Mouse (Mus musculus) liver, embryonic 11.5 days (tissue): ENCODE results near the gene Olfr373. TPM values are rescaled to one million over a fixed set of nuclear protein-coding genes. Genes with fewer than 3 reads are reported as not detected.
"Not testable (repeated sequence)": the region's sequence is repeated elsewhere in the genome, so short reads cannot be mapped to it uniquely, and the experiment has no call there.

Source experiments
- ATAC-seq: fragments of 200-750 bp; cut with Nextera tagmentation; replicated peaks from 2 replicates; pipeline ENCODE4 v1.8.0; 2017; ENCODE audit warnings: moderate number of reproducible peaks, mild to moderate bottlenecking, moderate TSS enrichment, moderate library complexity; ENCODE audit not compliant: low FRiP score
- DNase-seq: peaks from one replicate; pipeline ENCODE4 v3.0.0-alpha.2; 2017; ENCODE audit warnings: low spot score
- H3K27ac ChIP-seq: fragments of 300-500 bp; sonication (generic); 2 replicates; pipeline ENCODE4 v1.5.1; 2014; ENCODE audit warnings: mild to moderate bottlenecking, low read depth, low read length, control low read depth
- H3K27me3 ChIP-seq: fragments of 300-500 bp; sonication (generic); replicated peaks from 2 replicates; pipeline ENCODE4 v1.6.1; 2014; ENCODE audit warnings: low read length, mixed read lengths; ENCODE audit not compliant: control insufficient read depth, insufficient read depth
- H3K36me3 ChIP-seq: fragments of 300-500 bp; sonication (generic); 2 replicates; pipeline ENCODE4 v1.6.1; 2014; ENCODE audit warnings: mild to moderate bottlenecking, low read length, moderate library complexity, mixed read lengths; ENCODE audit not compliant: control insufficient read depth, insufficient read depth
- H3K4me1 ChIP-seq: fragments of 300-500 bp; sonication (generic); replicated peaks from 2 replicates; pipeline ENCODE4 v1.6.1; 2014; ENCODE audit warnings: low read length, mixed read lengths; ENCODE audit not compliant: control insufficient read depth, insufficient read depth
- H3K4me2 ChIP-seq: fragments of 300-500 bp; sonication (generic); 2 replicates; pipeline ENCODE4 v1.6.1; 2014; ENCODE audit warnings: mild to moderate bottlenecking, control low read depth, moderate library complexity
- H3K4me3 ChIP-seq: fragments of 300-500 bp; sonication (generic); 2 replicates; pipeline ENCODE4 v1.5.1; 2014; ENCODE audit warnings: low read depth, low read length, control low read depth
- H3K9ac ChIP-seq: fragments of 300-500 bp; sonication (generic); 2 replicates; pipeline ENCODE4 v1.6.1; 2014; ENCODE audit warnings: low read depth, low read length, control low read depth
- H3K9me3 ChIP-seq: fragments of 300-500 bp; sonication (generic); 2 replicates; pipeline ENCODE4 v1.6.1; 2016; ENCODE audit warnings: low read length, inconsistent platforms, mixed read lengths; ENCODE audit not compliant: control insufficient read depth
- WGBS: fragments of 180-500 bp; shearing (Covaris S2); extraction: QIAGEN DNeasy Blood & Tissue Kit; methylation state at CpG from one replicate; pipeline ENCODE4 v1.1.7; 2014; 5-methylcytosine and 5-hydroxymethylcytosine counted together
- polyA plus RNA-seq: library from polyadenylated mRNA; unstranded; fragments of >200 nt; fragmentation: Nextera tagmentation; extraction: Ambion mirVana; gene quantifications from 2 replicates; pipeline ENCODE4 v1.2.1, GENCODE M21; 2014

Gene Olfr373
- polyA plus RNA-seq, 1 experiment from 2014 or later, result not detected

- not testable (repeated sequence) for H3K27me3 ChIP-seq, H3K4me2 ChIP-seq, H3K36me3 ChIP-seq, H3K27ac ChIP-seq, DNase-seq, H3K9ac ChIP-seq, H3K9me3 ChIP-seq, H3K4me1 ChIP-seq, H3K4me3 ChIP-seq
- WGBS, result 53% methylated on average over 6 of the region's 7 CpGs
- ATAC-seq, result peak; percentile 54
Measured at GRCm38 (mm10) chr8:72099377-72100103, 16.6 kb downstream of the Olfr373 start.

- peaks cover 3% of the 10 kb centered on the region; the same call in 1 of the 2 replicates for H3K9me3 ChIP-seq
- no peaks in the 10 kb centered on the region for H3K27me3 ChIP-seq
- no peak overlapping the region for H3K4me2 ChIP-seq
- no peak overlapping the region for H3K9ac ChIP-seq
- H3K27ac ChIP-seq, result no peak overlapping the region
- H3K36me3 ChIP-seq, result no peaks in the 10 kb centered on the region
- DNase-seq, result no peak
- no peak overlapping the region for H3K4me3 ChIP-seq
- no peak for ATAC-seq
- H3K4me1 ChIP-seq, result no peaks in the 10 kb centered on the region
- WGBS, result 25% methylated on average over 4 of the region's 4 CpGs
Measured at GRCm38 (mm10) chr8:72105165-72105564, 22.2 kb downstream of the Olfr373 start.

GRCm38 (mm10) chr8:72106740-72107139 is 23.8 kb downstream of the Olfr373 start, which contains the start of gene Olfr374:
TSS of gene Olfr374 (plus strand) at chr8:72107040.
- peaks cover 3% of the 10 kb centered on the region; the same call in 1 of the 2 replicates for H3K9me3 ChIP-seq
- no peak within 1 kb of the TSS for H3K9ac ChIP-seq
- 82% methylated on average over 3 of the region's 3 CpGs for WGBS
- no peaks in the 10 kb centered on the region for H3K27me3 ChIP-seq
- no peak within 1 kb of the TSS for H3K4me2 ChIP-seq
- H3K27ac ChIP-seq, result no peak within 1 kb of the TSS
- ATAC-seq (no peak), DNase-seq (no peak)
- H3K4me1 ChIP-seq, result no peaks in the 10 kb centered on the region
- no peak within 1 kb of the TSS for H3K4me3 ChIP-seq
- H3K36me3 ChIP-seq, result no peaks in the 10 kb centered on the region

- DNase-seq (no peak), ATAC-seq (no peak)
- no peak overlapping the region for H3K27ac ChIP-seq
- no peaks in the 10 kb centered on the region for H3K4me1 ChIP-seq
- H3K9me3 ChIP-seq, result no peaks in the 10 kb centered on the region
- H3K36me3 ChIP-seq, result no peaks in the 10 kb centered on the region
- no peaks in the 10 kb centered on the region for H3K27me3 ChIP-seq
- WGBS, result 66% methylated on average over 6 of the region's 6 CpGs
- no peak overlapping the region for H3K4me2 ChIP-seq
- H3K4me3 ChIP-seq, result no peak overlapping the region
- no peak overlapping the region for H3K9ac ChIP-seq
Measured at GRCm38 (mm10) chr8:72110876-72111275, 27.9 kb downstream of the Olfr373 start.

DNA sequence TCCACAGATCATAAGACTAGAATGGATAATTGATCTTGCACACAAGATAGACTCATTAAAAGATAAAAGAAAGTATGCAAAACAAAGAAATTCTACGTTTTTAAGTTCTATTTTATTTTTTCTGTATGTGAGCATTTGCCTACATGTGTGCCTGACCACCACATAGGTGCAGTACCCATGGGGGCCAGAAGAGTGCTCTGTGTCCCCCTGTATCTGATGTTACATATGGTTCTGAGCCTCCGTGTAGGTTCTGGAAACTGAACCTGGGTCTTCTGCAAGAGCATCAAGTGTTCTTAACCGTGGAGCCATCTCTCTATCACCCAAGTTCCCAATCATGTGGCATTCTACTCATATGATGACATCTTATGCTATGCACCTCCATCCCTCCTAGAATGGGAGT is 29.5 kb downstream of the Olfr373 start:
- 65% methylated on average over 3 of the region's 3 CpGs for WGBS
- Histone ChIP-seq H3K4me3 (no peak overlapping the region), H3K9me3 (no peaks in the 10 kb centered on the region), H3K27me3 (no peaks in the 10 kb centered on the region), H3K27ac (no peak overlapping the region), H3K4me2 (no peak overlapping the region), H3K4me1 (no peaks in the 10 kb centered on the region), H3K9ac (no peak overlapping the region), H3K36me3 (no peaks in the 10 kb centered on the region)
- DNase-seq (no peak), ATAC-seq (no peak)

DNA sequence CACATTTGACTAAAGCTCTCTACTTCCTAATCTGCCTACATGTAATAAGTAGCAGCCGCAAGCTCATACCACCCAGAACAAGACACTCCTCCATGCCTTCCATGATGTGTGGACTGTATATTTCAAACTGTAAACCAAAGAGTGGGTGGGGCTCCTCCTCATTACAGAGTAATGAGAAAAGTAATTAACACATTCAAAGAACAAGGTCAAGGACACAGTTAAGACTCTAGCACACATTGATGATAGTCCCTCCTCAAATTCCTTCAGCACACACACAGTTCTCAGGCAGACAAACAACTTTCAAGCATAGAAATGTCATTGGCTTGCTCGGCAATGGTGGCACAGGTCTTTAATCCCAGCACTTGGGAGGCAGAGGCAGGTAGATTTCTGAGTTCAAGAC is 32.2 kb downstream of the Olfr373 start:
- Histone ChIP-seq H3K4me3 (no peak overlapping the region), H3K36me3 (no peaks in the 10 kb centered on the region), H3K4me1 (no peaks in the 10 kb centered on the region), H3K27me3 (no peaks in the 10 kb centered on the region), H3K27ac (no peak overlapping the region), H3K4me2 (no peak overlapping the region), H3K9me3 (no peaks in the 10 kb centered on the region), H3K9ac (no peak overlapping the region)
- ATAC-seq (no peak), DNase-seq (no peak)
- WGBS, result 89% methylated on average over 2 of the region's 2 CpGs

DNA sequence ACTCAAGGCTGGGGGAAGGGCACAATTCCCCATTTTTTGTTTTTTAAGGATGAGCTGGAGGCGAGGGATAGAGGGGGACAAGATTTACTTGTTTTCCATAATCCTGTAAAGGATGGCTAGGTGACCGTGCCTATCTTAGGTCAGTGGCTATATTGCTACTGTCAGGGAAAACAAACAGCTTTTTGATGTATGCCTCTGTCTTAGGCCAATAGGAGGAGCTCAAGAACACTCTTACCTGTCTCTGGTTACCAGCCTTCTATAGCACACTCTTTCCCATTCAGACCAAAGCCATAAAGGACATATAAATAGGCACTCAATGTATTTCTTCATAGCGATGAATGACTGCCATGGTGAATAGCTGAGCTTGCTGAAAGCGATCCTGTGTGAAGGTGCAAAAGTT is 35.6 kb downstream of the Olfr373 start:
- ATAC-seq (no peak), DNase-seq (no peak)
- 48% methylated on average over 4 of the region's 4 CpGs for WGBS
- Histone ChIP-seq H3K9ac (no peak overlapping the region), H3K27ac (no peak overlapping the region), H3K4me3 (no peak overlapping the region), H3K36me3 (no peaks in the 10 kb centered on the region), H3K27me3 (no peaks in the 10 kb centered on the region), H3K4me1 (no peaks in the 10 kb centered on the region), H3K4me2 (no peak overlapping the region), H3K9me3 (no peaks in the 10 kb centered on the region)

DNA sequence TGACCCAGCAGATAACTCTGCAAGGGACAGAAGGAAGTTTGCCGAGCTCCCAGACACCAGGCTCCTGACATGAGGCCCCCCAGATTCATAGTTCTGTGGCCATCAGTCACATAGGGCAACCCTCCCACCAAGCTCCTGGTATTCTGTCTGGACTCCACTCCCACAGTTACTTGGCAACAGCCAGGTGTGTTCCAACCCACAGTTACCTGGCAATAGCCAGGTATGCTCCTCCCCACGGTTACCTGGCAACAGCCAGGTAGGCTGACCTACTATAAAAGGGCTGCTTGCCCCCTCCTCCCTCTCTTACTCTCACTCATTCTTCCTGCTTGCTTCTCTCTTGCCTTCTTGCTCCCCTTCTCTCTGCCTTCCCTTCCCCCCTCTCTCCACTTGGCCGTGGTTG is 38.5 kb downstream of the Olfr373 start:
- H3K9me3 ChIP-seq, H3K4me3 ChIP-seq, H3K27me3 ChIP-seq, H3K4me1 ChIP-seq, H3K4me2 ChIP-seq, ATAC-seq, H3K27ac ChIP-seq, DNase-seq, H3K9ac ChIP-seq, H3K36me3 ChIP-seq: not testable (repeated sequence)
- WGBS, result 50% methylated on average over 3 of the region's 3 CpGs

DNA sequence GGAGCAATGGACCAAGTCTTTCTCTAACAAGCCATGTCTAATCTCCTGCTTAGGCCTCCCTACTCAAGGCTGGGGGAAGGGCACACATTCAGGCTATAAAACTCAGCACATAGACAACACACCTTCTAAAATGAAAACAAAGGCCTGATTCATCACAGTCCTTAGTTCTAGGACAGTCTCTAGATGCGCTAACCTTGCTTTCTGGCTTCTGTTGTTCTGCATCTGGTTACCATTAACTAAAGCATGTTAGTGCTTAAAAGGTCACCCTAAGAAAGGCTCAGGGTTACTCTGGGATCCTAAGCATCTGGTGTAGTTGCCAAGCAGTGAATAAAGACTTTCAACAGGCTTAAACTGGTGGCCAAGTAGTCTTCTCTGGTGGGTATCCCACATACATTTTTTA is 39.0 kb downstream of the Olfr373 start:
- WGBS, result 74% methylated on average over 1 of the region's 1 CpGs
- Histone ChIP-seq H3K9ac (no peak overlapping the region), H3K4me1 (no peaks in the 10 kb centered on the region), H3K4me2 (no peak overlapping the region), H3K27me3 (no peaks in the 10 kb centered on the region), H3K9me3 (no peaks in the 10 kb centered on the region), H3K27ac (no peak overlapping the region), H3K4me3 (no peak overlapping the region), H3K36me3 (no peaks in the 10 kb centered on the region)
- ATAC-seq (no peak), DNase-seq (peak; percentile 3)
